Mouse (Mus musculus) kidney, postnatal 25 days (tissue): ENCODE data around the gene Midn.

Experiments
- DNase-seq, 2 experiments: peaks; one replicate each; pipeline ENCODE4 v3.0.0; 2021; ENCODE audit warnings: mixed read lengths in 2 of 2

The Midn gene

DNA sequence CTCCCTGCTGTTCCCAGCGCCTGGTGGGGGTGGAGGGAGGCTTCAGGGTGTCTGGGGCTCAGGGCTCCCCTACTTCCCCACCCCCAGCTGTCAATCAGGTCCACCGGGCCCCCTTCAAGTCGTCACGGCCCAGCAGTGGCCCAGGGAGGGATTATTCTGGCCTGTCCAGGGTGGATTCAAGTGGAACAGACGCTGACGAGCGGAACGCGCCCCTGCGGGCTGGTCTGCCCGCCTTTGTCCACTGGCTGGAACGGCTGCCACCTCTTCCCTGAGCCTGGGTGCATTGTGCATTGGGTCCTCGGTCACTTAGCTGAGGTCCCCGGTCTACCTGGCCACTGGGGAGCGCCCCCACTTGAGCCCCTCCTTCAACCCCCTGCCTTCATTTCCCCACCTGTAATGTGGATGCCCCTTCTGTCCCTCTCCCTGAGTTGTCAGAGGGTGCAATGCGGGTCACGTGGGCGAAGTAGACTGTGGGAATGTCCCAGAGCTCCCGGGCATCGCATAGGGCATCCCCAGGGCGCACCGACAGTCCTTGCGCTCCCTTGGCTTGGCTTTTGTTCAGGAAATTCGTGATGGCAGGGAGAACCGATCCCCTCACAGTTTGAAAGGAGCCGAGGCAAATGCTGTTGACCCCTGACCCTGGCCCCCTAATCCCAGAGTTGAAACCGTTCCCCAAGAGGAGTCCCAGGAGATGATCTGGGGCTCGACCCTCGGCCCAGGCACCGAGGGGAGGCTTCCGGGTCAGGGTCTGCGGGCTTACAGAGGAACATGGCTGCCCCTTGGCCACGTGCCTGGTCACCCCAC is 48.9 kb downstream of the Midn start:
- DNase-seq = no peak

DNA sequence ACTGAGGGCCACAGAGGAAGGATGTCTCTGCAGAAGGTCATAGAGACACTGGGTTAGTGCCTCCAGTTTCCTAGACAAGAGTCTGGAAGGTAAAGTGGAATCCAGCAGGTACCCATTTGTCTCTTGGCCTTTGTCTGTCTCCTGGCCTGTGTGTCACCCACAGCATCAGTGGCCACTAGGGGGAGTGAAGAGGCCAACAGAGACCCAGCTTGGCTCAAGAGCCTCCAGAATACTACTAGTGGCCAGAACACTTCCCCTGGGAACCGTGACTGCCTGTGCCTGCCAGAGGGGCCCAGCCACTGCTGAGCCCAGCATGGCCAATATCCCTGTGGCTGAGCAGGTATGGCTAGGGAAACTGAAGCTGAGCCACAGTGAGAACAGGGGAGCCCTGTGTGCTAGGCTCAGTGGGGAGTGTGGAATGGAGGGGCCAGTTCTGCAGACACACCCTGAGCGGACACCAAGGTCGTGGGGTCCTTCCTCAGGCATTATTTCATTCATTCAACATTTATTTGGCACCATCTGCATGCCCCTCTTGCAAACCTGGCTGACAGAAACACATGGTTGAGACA is 51.5 kb downstream of the Midn start:
- DNase-seq = peak; percentile 89 to 94

GRCm38 (mm10) chr10:80200485-80200884 is 52.4 kb downstream of the Midn start:
- no peak for DNase-seq

- no peak for DNase-seq
Measured at GRCm38 (mm10) chr10:80204055-80204454, 56.0 kb downstream of the Midn start.

DNA sequence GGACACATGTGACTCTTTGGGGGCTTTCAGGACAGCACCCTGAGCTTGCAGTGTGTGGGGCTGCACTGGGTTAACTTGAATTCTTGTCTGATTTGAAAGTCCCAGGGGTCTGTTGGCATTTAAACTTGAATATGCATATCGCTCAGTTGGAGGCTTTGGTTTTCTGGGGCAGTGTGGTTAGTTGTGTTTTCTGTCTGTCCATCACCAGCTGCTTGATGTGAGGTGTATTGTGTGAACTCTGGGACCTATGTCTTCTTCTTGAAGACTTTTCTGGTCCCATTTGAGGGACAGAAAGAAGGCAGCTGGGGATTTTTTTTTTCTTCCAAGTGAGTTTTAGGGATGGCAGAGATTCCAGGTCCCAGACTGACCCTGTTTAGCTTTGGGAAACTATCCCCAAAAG is 59.1 kb downstream of the Midn start:
- no peak for DNase-seq

- DNase-seq = no peak
Measured at GRCm38 (mm10) chr10:80207676-80208075, 59.6 kb downstream of the Midn start.
